Mouse (Mus musculus): ENCODE measurements around the gene Cep290. TPM values are rescaled to one million over a fixed set of nuclear protein-coding genes. Genes with fewer than 3 reads are reported as not detected.

Cep290 gene
- total RNA-seq, 2 experiments from 2014 or later: 4.6 to 5.3 TPM

DNA sequence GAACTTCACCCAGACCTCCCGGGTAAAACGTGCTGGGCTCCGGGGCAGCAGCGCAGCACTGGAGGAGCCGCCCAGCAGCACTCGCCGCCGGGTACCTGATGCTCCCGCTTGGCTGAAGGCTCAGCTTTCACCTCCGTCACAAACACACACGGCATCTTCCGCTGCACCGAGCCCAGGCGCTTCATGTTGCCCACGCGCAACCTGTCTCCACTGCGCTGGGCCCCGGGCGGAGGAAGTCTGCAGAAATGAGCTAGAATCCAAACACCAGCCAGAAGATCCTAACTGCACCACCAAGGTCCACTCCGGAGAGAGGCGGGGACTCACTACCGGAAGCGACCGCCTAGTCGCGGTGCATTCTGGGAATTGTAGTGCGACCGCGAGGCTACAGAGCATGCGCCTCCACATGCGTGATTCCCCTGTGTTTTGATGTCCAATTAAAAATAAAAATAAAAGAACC is 101.6 kb downstream of the Cep290 start:
- peak; percentile 67 to 87 for DNase-seq (ENCODE audit: low spot score in 2 of 2)

DNA sequence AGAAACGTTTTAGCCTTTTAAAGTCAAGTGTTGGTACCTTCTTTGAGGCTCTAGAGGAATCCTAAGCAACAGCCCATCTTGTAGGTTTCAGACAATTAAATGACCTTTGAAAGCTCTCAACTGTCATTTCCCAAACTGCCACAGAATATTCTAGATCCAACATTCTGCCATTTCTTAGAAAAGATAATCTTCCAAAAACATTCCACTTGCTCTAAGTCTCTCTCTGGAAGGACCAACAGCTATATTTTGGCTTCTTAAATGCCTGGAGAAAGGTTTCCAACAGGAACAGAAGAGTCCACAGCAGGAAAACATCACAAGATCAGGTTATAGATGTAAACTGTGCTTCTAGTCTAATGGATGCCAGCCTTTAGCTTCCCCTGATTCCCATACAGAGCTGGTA is 103.0 kb downstream of the Cep290 start, which contains the start of the genes 4930430F08Rik and 1700017N19Rik:
Gene 4930430F08Rik, minus strand, starts transcription at position 101 of the 400 bp plus-strand sequence.
Gene 1700017N19Rik, plus strand, starts transcription at position 162 of the 400 bp plus-strand sequence.
- no peak for DNase-seq (ENCODE audit: low spot score in 2 of 2)

DNA sequence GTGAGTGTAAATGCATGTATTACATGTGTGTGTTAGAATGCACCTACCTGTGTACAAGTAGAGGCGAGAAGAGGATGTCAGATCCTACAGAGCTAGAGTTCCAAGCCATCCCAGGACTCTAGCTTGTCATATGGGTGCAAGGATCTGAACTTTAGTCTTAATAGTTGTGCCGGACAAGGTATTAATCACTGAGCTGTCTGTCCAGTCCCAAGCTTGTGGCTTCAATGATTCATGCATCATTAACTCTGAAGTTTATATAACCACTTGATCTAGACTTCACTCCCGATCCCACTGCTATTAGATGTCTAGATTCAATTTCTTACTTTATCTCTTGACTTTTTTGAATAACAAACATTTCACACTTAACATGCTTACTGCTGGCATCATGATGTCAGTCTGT is 111.0 kb downstream of the Cep290 start:
- no peak for DNase-seq (ENCODE audit: low spot score in 2 of 2)

DNA sequence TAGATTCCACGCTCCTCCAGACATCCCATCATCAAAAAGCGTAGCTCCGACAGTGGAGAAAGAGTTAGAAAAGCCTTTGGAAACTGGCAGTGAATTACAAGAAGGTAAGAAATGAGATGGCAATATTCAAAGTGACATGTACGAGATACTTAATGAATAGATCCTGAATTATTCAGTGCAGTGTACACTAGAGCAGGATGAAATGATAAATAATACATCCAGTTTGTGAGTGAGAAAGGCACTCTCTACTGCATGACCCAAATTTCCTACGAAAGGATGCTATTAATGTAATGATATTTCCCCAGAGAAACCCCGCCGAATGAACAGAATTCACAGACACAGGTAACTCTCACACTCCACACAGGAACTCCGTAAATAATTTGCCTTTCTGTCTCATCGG is 116.2 kb downstream of the Cep290 start:
- no peak for DNase-seq (ENCODE audit: low spot score in 2 of 2)

DNA sequence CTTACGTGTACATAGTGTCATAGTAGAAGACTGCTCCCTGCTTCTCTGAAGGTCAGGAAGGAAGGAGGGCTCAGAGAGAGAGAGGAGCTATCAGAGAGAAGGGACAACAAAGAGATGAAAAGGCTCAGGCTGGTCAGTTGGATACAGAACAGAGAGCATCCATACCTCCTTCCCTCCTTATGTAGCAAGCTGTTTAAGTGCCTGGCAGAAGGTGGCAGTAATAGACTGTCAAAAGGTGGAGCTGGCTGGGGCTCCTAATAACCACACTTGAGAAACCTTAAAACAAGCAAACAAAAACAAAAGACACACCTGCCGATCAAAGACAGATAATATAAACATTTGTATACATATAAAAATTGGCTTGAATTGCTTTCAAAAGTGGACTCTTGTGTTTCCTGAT is 116.9 kb downstream of the Cep290 start:
- DNase-seq (ENCODE audit: low spot score in 2 of 2): no peak

DNA sequence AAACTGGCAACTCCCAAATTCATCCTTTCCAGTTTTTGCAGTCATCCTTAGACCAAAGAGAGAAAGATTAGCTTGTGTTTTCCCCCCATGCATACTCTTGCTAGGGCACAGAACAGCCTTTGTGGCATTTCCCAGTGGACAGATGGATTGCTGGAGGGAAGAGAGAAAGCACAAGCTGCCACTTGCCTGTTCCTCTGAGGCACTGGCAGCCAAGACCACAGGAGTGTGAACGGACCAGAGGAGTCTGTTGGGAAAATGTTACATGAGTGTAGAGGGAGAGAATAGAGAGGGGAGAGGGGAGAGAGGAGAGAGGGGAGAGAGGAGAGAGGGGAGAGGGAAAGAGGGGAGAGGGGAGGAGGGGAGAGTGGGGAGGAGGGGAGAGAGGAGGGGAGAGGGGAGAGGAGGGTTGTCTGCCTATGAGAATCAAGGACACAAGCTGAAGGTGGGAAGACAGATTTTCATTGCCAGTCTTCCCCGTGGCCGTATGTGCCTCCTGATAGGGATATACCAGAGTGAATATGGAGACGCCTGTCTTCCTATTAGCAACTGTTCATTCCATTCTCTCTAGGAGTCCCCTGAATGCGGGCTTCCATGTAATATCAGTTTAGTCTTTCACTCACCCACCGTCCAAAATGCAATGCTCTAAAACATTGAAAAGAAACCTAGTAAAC is 130.0 kb downstream of the Cep290 start:
- DNase-seq (ENCODE audit: low spot score in 2 of 2): no peak

DNA sequence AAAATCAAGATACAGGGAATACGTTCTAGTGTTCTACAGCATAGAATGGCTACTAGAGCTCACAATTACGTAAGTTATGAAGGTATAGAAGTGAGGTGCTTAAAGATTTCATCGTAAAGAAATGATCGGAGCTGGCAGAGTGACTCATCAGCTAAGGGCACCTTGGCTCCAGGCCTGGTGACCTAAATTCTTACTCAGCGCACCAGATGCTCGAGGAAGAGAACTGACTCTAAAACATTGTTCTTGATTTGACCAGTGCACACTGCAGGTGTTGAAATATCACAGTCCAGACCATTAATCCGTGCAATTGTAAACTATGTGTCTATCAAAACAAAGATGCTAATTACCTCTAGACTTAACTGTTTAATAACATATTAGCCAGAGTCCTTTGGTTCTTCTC is 132.1 kb downstream of the Cep290 start:
- DNase-seq (ENCODE audit: low spot score in 2 of 2): no peak

DNA sequence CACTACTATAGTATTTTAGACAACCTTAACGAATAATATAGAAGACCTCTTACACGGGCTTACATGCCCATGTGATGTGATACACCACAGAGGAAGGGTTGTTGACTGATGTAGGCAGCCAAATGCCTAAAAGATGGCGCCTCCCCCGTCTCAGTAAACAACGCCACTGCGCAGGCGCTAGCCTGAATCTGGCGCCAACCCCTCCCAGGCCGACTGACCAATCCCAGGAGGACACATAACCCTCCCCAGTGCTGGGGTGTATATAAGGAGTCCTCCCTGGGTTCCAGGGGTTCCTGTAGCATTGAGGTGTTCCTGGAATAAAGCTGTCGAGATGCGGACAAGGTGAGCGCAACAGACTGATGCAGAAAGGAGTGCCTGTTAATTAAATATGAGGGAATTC is 132.7 kb downstream of the Cep290 start:
- no peak for DNase-seq (ENCODE audit: low spot score in 2 of 2)

DNA sequence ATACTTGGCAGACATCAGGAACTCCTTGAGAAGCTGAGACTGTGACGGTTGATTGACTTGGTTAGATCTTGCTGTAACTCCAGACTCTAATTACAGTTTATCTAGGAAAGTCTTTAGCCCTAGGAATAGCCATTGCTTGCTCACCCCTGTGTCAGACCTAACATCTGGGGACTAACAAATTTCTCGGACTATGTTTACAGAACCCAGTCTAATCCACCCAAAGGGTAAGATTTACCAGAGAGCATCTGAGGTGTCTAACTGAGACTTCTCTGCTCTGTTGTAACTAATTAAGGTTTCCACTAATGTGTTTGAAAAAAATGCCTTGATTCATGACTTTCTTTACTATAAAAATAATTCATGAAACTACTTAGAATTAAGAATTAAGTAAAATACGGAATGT is 135.1 kb downstream of the Cep290 start:
- DNase-seq (ENCODE audit: low spot score in 2 of 2): no peak

Other genes starting within 250 kb of the Cep290 start
- gene Gm4301, start 151.9 kb upstream of the Cep290 start, total RNA-seq (2021): not detected
- not detected for gene Gm4302, start 146.7 kb upstream of the Cep290 start, total RNA-seq (2021)
- not detected for gene Gm4303, start 141.6 kb upstream of the Cep290 start, total RNA-seq (2021)
- gene Gm4305, start 136.5 kb upstream of the Cep290 start, total RNA-seq (2021): not detected
- gene Gm4307, start 126.2 kb upstream of the Cep290 start, total RNA-seq (2021): not detected
- not detected for gene Gm4312, start 105.0 kb upstream of the Cep290 start, total RNA-seq (2021)
- gene Tmtc3, start 208 bp upstream of the Cep290 start, total RNA-seq (2021): 10 to 100 TPM; 15.1 to 16.7 TPM
- gene 4930430F08Rik, start 102.9 kb downstream of the Cep290 start, total RNA-seq (2021): 1 to 10 TPM; 9.9 TPM
- not detected for gene 1700017N19Rik, start 102.9 kb downstream of the Cep290 start, total RNA-seq (2021)